Mouse (Mus musculus): ENCODE data around the gene Dgkg. TPM values are rescaled to one million over a fixed set of nuclear protein-coding genes. Genes with fewer than 3 reads are reported as not detected.

Dgkg gene
- polyA plus RNA-seq, 1 experiment from 2014 or later: 0.20 TPM

DNA sequence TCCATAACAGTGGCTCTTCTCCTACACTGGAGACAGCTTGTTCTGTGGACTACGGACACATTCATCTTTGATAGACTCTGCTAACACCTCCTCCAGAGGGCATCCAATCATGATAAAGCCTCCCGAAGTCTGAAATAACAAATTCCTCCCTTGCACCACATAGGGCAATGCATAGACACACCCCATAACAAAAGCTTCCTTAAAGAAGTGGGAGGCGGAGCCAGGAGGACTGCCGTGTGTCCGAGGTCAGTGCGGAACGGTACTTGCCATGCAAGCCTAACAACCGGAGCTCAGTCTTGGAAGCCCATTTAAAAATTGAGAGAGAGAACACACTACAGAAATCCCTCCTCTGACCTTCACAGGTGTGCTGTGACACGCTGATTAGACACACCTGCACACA lies 126.0 kb downstream of the Dgkg start:
- Histone ChIP-seq H3K9me3 (no peaks in the 10 kb centered on the region), H3K9ac (no peak overlapping the region), H3K36me3 (no peaks in the 10 kb centered on the region), H3K27me3 (replicated peaks) (no peaks in the 10 kb centered on the region), H3K4me2 (replicated peaks) (no peak overlapping the region), H3K4me3 (no peak overlapping the region), H3K4me1 (0 out of 2 replicates have a peak, but pooled peaks cover 3% of the 10 kb centered on the region), H3K27ac (no peak overlapping the region)
- ATAC-seq (ENCODE audit: low FRiP score, low read depth): no peak
- 79% methylated on average over 9 of the region's 9 CpGs for WGBS

DNA sequence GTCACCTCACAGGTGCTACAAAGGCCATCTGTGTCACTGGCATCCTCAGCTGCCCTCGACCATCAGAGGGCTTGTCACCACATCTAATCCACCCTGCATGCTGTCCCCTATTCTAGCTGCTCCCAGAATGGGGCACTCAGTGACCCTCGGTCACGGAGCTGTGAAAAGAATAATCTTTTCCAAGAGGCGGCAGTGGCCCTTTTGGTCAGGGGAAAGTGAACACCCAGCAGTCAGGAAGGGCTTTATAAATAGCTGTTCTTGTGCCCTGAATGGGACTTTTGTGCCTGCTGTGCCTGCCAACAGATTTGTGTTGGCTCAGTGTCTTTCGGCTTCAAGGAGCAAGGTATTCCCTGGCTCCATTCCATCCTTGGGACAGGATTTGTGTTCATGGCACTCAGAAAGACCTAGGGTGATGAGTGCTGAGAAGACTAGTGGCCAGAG lies 129.5 kb downstream of the Dgkg start:
- Histone ChIP-seq H3K4me1 (0 out of 2 replicates have a peak, but pooled peaks cover 3% of the 10 kb centered on the region), H3K36me3 (no peaks in the 10 kb centered on the region), H3K27ac (no peak overlapping the region), H3K27me3 (replicated peaks) (no peaks in the 10 kb centered on the region), H3K4me2 (replicated peaks) (no peak overlapping the region), H3K4me3 (no peak overlapping the region), H3K9me3 (0 out of 2 replicates have a peak, but pooled peaks cover 4% of the 10 kb centered on the region), H3K9ac (no peak overlapping the region)
- no peak for ATAC-seq (ENCODE audit: low FRiP score, low read depth)
- 34% methylated on average over 5 of the region's 5 CpGs for WGBS

DNA sequence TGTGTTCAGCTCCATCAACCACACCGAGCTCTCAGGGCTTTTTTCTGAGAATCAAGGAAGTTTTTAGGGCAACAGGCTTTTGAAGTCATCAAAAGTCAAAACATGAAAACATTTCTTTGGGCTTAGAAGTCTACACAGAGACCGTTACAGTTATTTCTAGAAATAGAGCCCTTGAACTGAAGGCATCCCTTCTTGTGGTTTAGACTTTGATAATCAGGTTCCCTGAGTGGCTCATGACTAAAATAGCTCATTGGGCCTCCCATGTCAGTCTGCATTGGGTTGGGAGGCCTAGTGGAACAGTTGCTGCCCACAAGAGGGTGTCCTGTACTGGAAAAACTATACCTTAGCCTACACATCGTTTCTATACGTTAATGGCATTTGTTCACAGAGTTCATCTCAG lies 130.6 kb downstream of the Dgkg start:
- no peak for ATAC-seq (ENCODE audit: low FRiP score, low read depth)
- WGBS: 93% methylated on average over 4 of the region's 4 CpGs
- Histone ChIP-seq H3K27ac (no peak overlapping the region), H3K36me3 (no peaks in the 10 kb centered on the region), H3K4me1 (0 out of 2 replicates have a peak, but pooled peaks cover 3% of the 10 kb centered on the region), H3K4me2 (replicated peaks) (no peak overlapping the region), H3K4me3 (no peak overlapping the region), H3K9ac (no peak overlapping the region), H3K27me3 (replicated peaks) (no peaks in the 10 kb centered on the region), H3K9me3 (0 out of 2 replicates have a peak, but pooled peaks cover 4% of the 10 kb centered on the region)

DNA sequence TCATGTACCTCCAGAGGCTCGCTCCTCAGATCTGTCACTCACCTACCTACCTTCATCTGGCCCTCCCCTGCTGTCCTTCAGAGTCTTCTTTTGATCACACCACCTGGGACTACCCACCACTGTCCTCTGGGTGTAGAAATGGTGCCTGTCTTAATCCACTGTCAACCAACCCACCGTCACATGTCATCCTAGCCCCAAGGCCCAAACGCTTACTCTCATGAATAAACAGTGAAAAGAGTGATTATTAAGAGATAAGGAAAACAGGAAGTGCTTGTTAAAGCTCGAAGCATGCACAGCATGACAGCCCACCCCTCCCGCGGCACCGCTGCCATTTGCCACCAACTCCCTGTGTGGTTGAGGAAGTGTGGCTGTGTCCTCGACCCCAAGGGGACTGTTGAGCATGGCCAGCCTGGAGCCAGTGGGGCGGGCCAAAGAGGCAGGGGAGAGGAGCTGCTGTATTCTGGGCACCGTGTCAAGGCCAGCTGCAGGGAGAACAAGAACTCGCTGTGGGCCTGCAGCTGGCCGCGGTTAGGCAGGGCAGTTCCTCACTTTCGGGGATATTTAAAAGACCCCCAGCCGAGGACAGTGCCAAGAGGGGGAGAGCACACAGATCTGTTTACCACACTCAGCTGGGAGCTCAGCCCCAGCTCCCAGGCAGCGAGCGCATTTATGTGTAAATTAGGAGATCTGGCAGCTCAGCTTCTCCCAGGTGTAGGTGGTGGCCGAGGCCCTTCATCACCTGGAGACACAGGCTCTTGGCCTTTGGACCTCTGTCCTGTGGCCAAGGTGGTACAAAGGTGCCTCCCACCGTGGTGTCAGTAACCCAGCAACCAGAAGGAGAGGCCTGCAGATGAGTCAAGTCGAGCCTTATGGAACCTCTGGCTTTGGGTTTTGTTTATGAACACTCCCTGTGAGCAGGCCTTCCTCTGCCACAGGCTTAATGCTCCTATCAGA lies 139.3 kb downstream of the Dgkg start:
- no peak overlapping the region for H3K27ac ChIP-seq
- H3K9ac ChIP-seq: no peak overlapping the region
- WGBS: 18% methylated on average over 20 of the region's 20 CpGs
- H3K4me3 ChIP-seq: no peak overlapping the region
- no peaks in the 10 kb centered on the region for H3K36me3 ChIP-seq
- H3K4me2 ChIP-seq (replicated peaks): peak overlapping the region; percentile 10; the same call in 1 of the 2 replicates
- no peaks in the 10 kb centered on the region for H3K9me3 ChIP-seq
- peak; percentile 73 for ATAC-seq (ENCODE audit: low FRiP score, low read depth)
- H3K27me3 ChIP-seq (replicated peaks): 0 out of 2 replicates have a peak, but pooled peaks cover 2% of the 10 kb centered on the region
- peaks cover 9% of the 10 kb centered on the region for H3K4me1 ChIP-seq

DNA sequence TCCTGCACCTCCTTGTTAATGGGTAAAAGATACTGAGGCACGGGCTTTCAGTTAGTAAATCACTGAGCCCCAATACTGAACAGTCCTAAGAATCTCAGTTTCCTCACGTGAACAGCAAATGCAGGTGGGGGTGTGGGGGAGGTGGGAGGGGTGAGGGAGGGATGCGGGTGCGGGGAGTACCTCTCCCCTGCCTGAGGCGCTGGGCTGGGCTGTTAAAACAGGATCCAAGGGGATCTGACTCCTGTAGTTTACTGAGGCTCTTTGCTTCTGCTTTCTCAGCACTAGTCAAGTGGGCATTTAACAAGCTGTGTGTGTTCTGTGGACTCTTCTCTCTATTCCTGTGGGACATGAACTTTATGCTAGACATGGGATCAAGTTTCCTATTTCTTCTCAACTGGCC lies 141.5 kb downstream of the Dgkg start:
- Histone ChIP-seq H3K9ac (no peak overlapping the region), H3K9me3 (no peaks in the 10 kb centered on the region), H3K4me2 (replicated peaks) (no peak overlapping the region), H3K4me3 (no peak overlapping the region), H3K27me3 (replicated peaks) (0 out of 2 replicates have a peak, but pooled peaks cover 2% of the 10 kb centered on the region), H3K36me3 (no peaks in the 10 kb centered on the region), H3K27ac (no peak overlapping the region), H3K4me1 (peaks cover 9% of the 10 kb centered on the region)
- WGBS: 30% methylated on average over 5 of the region's 5 CpGs
- no peak for ATAC-seq (ENCODE audit: low FRiP score, low read depth)

DNA sequence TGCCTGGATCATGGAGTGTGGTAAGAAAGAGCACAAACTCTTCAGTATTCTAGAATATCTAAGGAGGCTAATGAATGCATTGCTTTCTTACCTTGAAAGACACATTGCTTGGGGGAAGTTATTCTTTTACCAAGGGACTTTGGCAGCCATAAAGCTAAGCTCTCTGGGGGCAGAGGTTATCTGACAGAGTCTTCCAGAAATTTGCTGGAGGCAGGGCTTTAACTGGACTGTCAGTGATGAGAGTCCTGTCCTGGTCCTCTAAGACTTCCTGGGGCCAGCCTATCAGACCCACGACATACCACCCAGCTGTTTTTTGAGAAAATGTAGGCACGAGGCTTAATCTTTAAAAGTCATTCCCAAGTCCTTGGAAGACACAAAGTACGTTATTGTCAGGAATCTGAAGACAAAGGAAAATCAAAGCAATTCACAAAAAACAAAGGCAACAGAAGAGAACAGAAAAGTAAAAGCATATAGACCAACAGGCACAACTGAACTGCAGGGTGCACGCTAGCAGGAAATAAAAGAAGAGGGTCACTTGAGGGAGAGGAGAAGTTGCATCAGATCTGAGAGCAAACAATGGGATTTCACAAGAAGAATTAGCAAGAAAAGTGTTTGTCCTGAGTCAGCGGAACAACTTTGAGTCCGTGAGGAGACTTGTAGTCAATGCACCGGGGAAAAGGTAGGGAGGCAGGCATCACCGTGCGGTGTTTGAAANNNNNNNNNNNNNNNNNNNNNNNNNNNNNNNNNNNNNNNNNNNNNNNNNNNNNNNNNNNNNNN lies 146.0 kb downstream of the Dgkg start:
- H3K27ac ChIP-seq: no peak overlapping the region
- no peak for ATAC-seq (ENCODE audit: low FRiP score, low read depth)
- no peaks in the 10 kb centered on the region for H3K27me3 ChIP-seq (replicated peaks)
- H3K36me3 ChIP-seq: no peaks in the 10 kb centered on the region
- WGBS: 66% methylated on average over 9 of the region's 9 CpGs
- no peak overlapping the region for H3K9ac ChIP-seq
- no peaks in the 10 kb centered on the region for H3K9me3 ChIP-seq
- H3K4me3 ChIP-seq: no peak overlapping the region
- no peaks in the 10 kb centered on the region for H3K4me1 ChIP-seq
- H3K4me2 ChIP-seq (replicated peaks): no peak overlapping the region

DNA sequence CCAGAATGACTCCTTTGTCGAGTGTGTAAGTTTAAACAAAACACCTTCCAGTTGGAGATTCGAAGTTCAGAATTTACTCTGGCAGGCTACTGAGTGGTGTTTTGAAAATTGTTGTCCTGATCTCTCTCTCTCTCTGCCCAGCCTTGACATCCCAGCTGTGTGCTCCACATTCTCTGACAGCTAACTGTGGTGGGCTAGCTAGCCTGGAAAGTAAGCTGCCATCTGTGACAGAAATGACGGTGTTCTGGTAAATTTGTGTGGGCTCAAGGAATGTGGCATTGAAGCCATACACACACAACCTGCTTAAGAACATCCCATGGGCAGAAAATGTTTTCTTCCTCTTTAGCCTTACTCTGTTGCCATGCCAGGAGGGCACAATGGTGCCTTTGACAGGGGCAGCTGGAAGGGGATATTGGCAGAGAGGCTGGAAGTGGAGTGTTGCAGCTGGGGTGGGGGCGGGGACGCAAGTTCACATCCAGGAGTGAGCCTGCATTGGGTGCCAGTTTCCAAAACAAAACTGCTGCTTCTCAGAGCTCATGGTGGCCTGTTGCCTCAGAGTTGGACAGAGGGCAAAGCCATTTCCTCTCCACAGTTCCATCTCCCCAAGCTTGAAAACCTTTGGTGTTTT lies 148.0 kb downstream of the Dgkg start:
- no peaks in the 10 kb centered on the region for H3K36me3 ChIP-seq
- H3K9me3 ChIP-seq: no peaks in the 10 kb centered on the region
- no peak for ATAC-seq (ENCODE audit: low FRiP score, low read depth)
- no peak overlapping the region for H3K27ac ChIP-seq
- no peaks in the 10 kb centered on the region for H3K27me3 ChIP-seq (replicated peaks)
- H3K4me3 ChIP-seq: no peak overlapping the region
- no peak overlapping the region for H3K9ac ChIP-seq
- H3K4me2 ChIP-seq (replicated peaks): no peak overlapping the region
- H3K4me1 ChIP-seq: no peaks in the 10 kb centered on the region; the same call in 1 of the 2 replicates
- 79% methylated on average over 5 of the region's 5 CpGs for WGBS

DNA sequence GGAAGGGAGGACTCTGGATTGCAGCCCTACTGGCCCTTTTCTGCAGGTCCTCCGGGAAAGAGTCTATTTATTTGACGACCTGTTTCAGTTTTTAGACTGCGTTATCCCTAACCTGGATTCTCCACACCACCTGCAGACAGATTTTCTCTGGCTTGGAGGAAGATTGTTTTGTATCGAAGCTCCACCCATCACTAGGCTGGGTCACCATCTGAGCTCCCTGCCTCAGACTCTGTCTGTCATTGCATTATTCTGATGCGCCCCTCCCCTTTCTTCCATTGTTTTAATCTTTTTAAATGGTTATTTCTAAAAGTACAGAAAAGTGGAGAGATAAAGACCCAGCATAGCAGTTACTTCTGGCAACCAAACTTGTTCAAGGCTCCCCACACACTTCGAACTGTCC lies 151.4 kb downstream of the Dgkg start:
- Histone ChIP-seq H3K27me3 (replicated peaks) (no peaks in the 10 kb centered on the region), H3K4me2 (replicated peaks) (no peak overlapping the region), H3K4me3 (no peak overlapping the region), H3K36me3 (no peaks in the 10 kb centered on the region), H3K9ac (no peak overlapping the region), H3K9me3 (no peaks in the 10 kb centered on the region), H3K27ac (no peak overlapping the region), H3K4me1 (no peaks in the 10 kb centered on the region; the same call in 1 of the 2 replicates)
- ATAC-seq (ENCODE audit: low FRiP score, low read depth): no peak
- 55% methylated on average over 6 of the region's 6 CpGs for WGBS

DNA sequence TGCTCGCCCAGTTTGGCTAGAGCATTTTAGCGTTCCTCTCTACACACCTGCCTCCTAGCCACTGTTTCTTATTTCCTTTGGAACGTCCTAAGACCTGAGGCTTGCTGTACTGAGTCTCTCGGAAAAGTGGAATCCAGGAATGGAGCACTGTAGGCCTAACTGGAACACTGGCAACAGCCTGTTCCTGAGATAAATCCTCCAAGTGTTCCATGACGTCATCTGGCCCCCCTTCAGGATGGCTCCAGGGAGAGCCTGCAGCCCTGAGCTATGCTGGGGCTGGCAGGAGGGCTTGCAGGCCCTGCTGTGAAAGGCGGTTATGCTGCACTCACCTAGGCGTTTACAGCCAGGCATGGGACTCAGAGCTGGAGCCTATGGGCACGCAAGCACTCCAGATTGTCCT lies 152.2 kb downstream of the Dgkg start:
- Histone ChIP-seq H3K9me3 (no peaks in the 10 kb centered on the region), H3K27me3 (replicated peaks) (no peaks in the 10 kb centered on the region), H3K4me1 (no peaks in the 10 kb centered on the region; the same call in 1 of the 2 replicates), H3K4me2 (replicated peaks) (no peak overlapping the region), H3K36me3 (no peaks in the 10 kb centered on the region), H3K27ac (no peak overlapping the region), H3K9ac (no peak overlapping the region), H3K4me3 (no peak overlapping the region)
- WGBS: 39% methylated on average over 8 of the region's 8 CpGs
- no peak for ATAC-seq (ENCODE audit: low FRiP score, low read depth)

DNA sequence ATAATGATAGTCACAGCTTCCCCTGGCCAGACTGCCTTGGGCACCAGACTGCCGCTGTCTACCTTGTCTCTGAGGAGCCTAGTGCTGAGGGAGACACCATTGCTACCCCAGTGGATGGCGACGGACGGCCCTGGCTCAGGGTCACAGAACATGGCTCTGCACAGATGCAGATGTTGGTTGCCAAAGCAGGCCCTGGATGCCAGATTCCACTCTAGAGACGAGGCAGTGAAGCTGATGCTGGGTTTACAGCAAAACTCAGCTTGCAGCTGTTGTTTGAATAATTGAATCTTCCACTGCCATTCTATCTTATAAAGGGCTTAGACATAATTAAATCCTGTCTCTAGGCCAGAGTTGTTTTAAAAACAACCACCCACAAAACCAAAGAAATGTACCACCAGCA lies 153.0 kb downstream of the Dgkg start:
- Histone ChIP-seq H3K4me1 (no peaks in the 10 kb centered on the region; the same call in 1 of the 2 replicates), H3K4me2 (replicated peaks) (no peak overlapping the region), H3K9me3 (no peaks in the 10 kb centered on the region), H3K9ac (no peak overlapping the region), H3K36me3 (no peaks in the 10 kb centered on the region), H3K27me3 (replicated peaks) (no peaks in the 10 kb centered on the region), H3K4me3 (no peak overlapping the region), H3K27ac (no peak overlapping the region)
- ATAC-seq (ENCODE audit: low FRiP score, low read depth): no peak
- 74% methylated on average over 5 of the region's 5 CpGs for WGBS

DNA sequence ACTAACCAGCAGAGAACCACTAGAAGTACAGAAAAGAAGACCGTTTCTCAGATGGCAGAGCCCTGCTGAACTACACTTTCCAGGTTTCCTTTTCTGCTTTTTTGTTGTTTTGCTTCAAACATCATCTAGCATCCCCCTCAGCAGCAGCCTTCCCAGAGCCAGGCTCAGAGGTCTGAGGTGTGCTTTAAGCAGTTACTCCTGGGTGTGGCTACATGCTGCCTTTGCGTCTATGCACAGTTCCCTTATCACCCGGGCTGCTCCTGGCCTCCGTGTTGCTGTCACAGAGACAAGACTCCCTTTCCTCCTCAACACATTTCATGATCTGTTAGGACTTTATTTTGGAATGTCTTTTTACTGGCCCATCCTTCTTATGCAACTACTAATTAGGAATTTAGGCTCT lies 153.6 kb downstream of the Dgkg start:
- no peak for ATAC-seq (ENCODE audit: low FRiP score, low read depth)
- WGBS: 90% methylated on average over 4 of the region's 4 CpGs

DNA sequence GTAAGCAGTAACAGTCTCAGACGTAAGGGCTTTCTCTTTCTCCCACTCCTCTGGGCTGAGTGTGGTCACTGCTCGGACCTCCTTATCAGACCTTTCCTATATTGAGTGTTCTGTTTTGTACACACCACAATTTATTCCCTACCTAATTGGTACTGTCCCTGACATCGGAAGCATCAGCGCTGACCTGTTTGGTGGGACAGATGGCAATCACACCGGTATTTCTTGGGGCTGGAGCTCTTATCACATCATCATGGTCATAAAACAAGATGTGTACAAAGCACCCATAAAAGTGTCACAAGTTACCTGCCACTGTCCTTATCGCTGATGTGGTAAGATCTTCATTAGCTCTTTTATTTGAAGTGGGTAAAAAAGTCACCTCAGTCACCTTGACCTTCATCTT lies 155.2 kb downstream of the Dgkg start:
- no peak for ATAC-seq (ENCODE audit: low FRiP score, low read depth)
- Histone ChIP-seq H3K4me2 (replicated peaks) (no peak overlapping the region), H3K9ac (no peak overlapping the region), H3K4me3 (no peak overlapping the region), H3K4me1 (no peaks in the 10 kb centered on the region; the same call in 1 of the 2 replicates), H3K27me3 (replicated peaks) (no peaks in the 10 kb centered on the region), H3K9me3 (no peaks in the 10 kb centered on the region), H3K36me3 (no peaks in the 10 kb centered on the region), H3K27ac (no peak overlapping the region)
- 88% methylated on average over 6 of the region's 6 CpGs for WGBS

More for the DNA sequence above, 153.6 kb downstream of the Dgkg start:
- Histone ChIP-seq H3K4me2 (replicated peaks) (no peak overlapping the region), H3K9me3 (no peaks in the 10 kb centered on the region), H3K27ac (no peak overlapping the region), H3K4me1 (no peaks in the 10 kb centered on the region; the same call in 1 of the 2 replicates), H3K4me3 (no peak overlapping the region), H3K27me3 (replicated peaks) (no peaks in the 10 kb centered on the region), H3K36me3 (no peaks in the 10 kb centered on the region), H3K9ac (no peak overlapping the region)
